Mouse (Mus musculus) left cerebral cortex, adult 6 months (tissue): ENCODE data around the gene Tnk1. TPM values are rescaled to one million over a fixed set of nuclear protein-coding genes. Genes with fewer than 3 reads are reported as not detected.

Experiments
- long read RNA-seq, 2 experiments: library from polyadenylated mRNA; unstranded; transcript quantifications; one replicate each; pipeline ENCODE4 v2.0.0; 2019 to 2020
- polyA plus RNA-seq: library from polyadenylated mRNA; unstranded; fragments of <200 nt; fragmentation: Nextera tagmentation; gene quantifications from 2 replicates; pipeline ENCODE4 v1.2.3, GENCODE M21; 2021

The Tnk1 gene
- 0.08 TPM in 1 of 2 replicates, not detected in the other for polyA plus RNA-seq
- long read RNA-seq, experiment 1: 0 reads
- long read RNA-seq, experiment 2: 0 reads

DNA sequence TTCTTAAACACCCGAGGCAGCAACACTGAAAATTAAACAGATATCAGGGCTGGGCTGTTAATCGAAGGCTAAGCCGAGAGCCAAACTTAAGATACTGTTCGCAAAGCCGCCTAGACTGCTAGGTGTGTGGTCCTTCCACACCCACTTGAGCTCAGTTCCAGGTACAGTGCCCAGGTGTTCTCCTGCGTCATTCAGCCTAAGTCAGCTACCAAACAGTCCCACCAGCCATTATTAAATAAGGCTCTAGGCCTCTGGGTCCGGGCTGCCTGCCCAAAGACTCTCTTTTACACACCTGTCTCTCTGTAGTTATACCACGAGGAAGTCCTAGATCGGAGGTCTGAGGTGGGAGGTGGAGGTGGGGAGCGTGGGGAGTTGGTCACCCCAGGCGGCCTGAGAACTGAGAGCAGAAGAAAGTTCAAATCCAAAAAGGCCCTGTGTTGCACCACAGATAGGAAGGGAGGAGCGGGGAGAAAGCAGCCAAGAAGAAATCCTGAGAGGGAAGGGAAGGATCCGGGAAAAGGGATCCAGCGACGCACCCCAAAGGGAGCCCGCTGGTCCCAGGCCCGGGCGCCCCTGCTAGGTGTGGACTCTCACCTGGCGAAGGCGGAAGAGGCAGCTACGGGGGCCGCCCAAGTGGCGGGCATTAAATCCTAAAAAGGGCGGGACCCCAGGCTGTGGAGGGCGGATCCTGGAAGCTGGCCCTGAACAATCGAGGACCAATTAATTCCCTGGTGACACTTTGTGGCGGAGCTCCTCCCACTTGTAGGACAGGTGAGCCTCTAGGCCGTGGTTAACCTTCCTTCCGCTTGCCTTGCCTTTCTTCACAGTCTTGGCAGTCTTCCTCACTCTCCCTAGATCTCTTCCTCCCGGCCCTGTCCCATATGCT, at the start of gene Tnk1:
Tnk1 (minus strand) TSS at position 618 of the 886 bp plus-strand sequence.

GRCm38 (mm10) chr11:69900471-69901405, 42.2 kb upstream of the Tnk1 start, which contains the start of the genes 2810408A11Rik and Neurl4:
2810408A11Rik (minus strand) TSS chr11:69900987.
Neurl4 (plus strand) TSS chr11:69901072.

DNA sequence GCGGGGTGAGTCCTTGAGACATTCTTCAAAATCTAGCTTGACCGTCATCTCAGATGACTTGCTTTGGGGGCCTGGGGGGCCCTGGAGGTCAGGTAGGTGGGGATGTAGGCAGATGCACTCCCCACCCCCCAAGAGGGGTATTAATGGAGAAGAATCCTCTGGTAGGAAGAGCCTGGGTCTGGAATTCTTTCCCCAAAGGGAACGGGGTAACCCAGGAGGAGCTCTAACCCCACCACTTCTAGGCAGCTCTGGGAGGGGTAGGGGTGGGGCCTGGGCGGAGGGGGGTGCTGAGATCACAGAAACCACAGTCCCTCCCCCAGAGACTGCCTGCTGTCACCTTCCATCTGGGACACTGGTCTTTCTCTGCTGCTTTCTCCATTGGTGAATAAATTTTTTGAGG, 36.8 kb upstream of the Tnk1 start, which contains the start of gene Acap1:
Acap1 (minus strand) TSS at position 249 of the 400 bp plus-strand sequence.

DNA sequence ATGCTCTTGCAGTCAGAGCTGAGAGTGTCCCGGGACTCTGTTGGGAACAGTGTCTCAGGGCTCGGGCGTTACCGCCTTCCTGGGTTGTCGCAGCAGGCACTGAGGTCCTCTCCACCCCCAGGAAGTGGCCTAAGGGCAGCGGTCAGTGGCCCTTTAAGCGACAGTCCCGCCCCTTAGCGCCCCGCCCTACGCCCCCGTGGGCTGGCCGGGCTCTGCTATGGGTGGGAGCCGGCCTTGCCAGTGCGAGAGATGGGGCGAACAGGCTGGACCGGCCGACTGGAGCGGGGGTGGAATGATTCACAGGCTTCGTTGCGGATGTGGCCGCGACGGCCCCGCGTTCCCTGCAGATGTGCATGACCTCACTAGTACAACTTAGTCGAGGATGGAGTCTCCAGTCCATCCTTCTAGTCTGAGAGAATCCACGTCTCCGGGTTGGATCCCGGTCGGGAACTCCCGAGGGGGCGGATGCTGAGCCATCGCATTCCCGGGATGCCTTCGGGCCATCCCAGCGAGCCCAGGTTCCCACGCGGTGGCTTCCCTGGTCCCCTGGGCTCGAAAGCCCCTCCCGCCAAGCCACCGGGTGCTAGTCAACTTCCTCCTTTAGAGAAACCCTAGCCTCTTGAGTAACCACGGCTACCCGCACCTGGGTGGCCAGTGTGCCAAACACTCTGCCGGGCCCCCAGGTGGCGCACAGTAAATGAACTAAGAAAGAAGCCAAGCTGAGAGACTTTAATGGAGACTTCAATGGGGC, 22.5 kb upstream of the Tnk1 start, which contains the start of gene Kctd11:
Kctd11 (minus strand) TSS at position 554 of the 751 bp plus-strand sequence.

GRCm38 (mm10) chr11:69877878-69878277, 19.3 kb upstream of the Tnk1 start, which contains the start of gene Tmem95:
Tmem95 (minus strand) TSS chr11:69878018.

GRCm38 (mm10) chr11:69846198-69846680, 12.3 kb downstream of the Tnk1 start, which contains the start of gene Plscr3:
Plscr3 (plus strand) TSS chr11:69846376.

DNA sequence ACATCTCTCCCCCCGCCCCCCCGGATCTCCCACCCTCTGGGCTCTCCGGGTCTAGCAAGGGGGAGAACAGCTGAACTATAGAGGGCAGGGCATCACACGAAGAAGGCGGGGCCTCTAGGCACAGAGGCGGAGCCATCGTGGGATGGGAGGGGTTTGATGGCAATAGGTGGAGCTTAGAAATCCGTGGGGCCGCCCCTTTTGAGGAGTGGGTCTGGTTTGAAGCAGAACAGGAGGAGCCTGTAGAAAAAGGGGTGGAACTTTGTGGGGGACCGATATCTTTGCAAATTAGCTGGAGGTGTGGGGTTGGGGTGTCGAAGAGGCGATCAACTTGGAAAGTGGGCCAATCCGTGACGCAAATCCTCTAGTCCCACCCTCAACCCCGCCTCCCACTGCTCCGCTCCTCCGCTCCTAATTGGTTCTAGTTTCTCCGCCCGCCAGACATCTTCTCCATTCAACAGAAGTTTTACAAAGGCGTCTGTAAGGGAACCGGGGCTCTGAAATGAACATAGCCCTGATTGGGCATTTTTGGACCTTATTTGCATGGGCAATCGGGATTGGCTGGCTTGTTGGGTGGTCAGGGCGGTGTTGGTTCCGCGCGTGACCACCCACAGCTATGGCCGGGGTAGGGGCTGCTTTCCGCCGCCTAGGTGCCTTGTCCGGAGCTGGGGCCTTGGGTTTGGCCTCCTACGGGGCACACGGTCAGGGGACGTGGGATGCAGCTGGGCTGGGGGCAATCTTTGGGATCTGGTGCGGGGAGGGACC, 20.4 kb downstream of the Tnk1 start, which contains the start of gene Tmem256:
Tmem256 (plus strand) TSS at position 563 of the 762 bp plus-strand sequence.

DNA sequence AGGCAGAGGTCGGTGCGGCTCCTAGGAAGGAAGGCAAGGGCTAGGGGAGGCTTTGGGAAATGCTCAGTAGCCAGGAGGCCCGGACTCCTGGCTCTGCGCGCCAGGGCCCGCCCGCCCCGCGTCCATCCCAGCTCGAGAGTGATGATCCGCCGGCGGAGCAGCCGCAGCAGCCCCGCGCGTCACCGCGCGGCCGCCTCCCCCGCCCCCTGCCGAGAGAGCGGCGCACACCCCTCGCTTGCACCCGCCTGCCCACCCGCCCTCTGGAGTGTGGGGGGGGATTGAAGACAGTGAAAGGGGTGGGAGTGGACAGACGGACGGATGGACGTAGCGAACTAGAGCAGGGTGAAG, 21.0 kb downstream of the Tnk1 start, which contains the start of gene Nlgn2:
Nlgn2 (minus strand) TSS at position 181 of the 348 bp plus-strand sequence.

GRCm38 (mm10) chr11:69822080-69822479, 36.5 kb downstream of the Tnk1 start, which contains the start of gene Spem1:
Spem1 (minus strand) TSS chr11:69822180.

GRCm38 (mm10) chr11:69818365-69818764, 40.2 kb downstream of the Tnk1 start, which contains the start of gene Spem2:
Spem2 (minus strand) TSS chr11:69818465.

GRCm38 (mm10) chr11:69815155-69815554, 43.4 kb downstream of the Tnk1 start, which contains the start of gene Gm39566:
Gm39566 (minus strand) TSS chr11:69815298.

GRCm38 (mm10) chr11:69804972-69805909, 53.3 kb downstream of the Tnk1 start, which contains the start of gene Tmem102:
Tmem102 (minus strand) TSS chr11:69805624.

GRCm38 (mm10) chr11:69801379-69801977, 57.1 kb downstream of the Tnk1 start, which contains the start of gene Fgf11:
Fgf11 (minus strand) TSS chr11:69801857.

Other genes starting within 250 kb of the Tnk1 start
- not detected in 2 replicates for gene Shbg, start 240.8 kb downstream of the Tnk1 start, polyA plus RNA-seq
- 13.9 and 15.2 TPM in 2 replicates for gene Sat2, start 236.7 kb downstream of the Tnk1 start, polyA plus RNA-seq
- gene Fxr2, start 225.7 kb downstream of the Tnk1 start, polyA plus RNA-seq: 6.9 and 10.3 TPM in 2 replicates
- gene Sox15, start 203.4 kb downstream of the Tnk1 start, polyA plus RNA-seq: 0.36 TPM in 1 of 2 replicates, not detected in the other
- gene Mpdu1, start 196.1 kb downstream of the Tnk1 start, polyA plus RNA-seq: 87.7 and 102 TPM in 2 replicates
- 18.2 and 20.8 TPM in 2 replicates for gene Cd68, start 192.6 kb downstream of the Tnk1 start, polyA plus RNA-seq
- 163 and 212 TPM in 2 replicates for gene Eif4a1, start 186.3 kb downstream of the Tnk1 start, polyA plus RNA-seq
- 16.2 and 20.9 TPM in 2 replicates for gene Senp3, start 176.6 kb downstream of the Tnk1 start, polyA plus RNA-seq
- gene Tnfsf13, start 172.9 kb downstream of the Tnk1 start, polyA plus RNA-seq: 3.5 and 3.8 TPM in 2 replicates
- 3.3 and 11.2 TPM in 2 replicates for gene Tnfsf12, start 162.9 kb downstream of the Tnk1 start, polyA plus RNA-seq
- 3.0 and 5.7 TPM in 2 replicates for gene Tnfsfm13, start 162.6 kb downstream of the Tnk1 start, polyA plus RNA-seq
- 3.9 and 7.0 TPM in 2 replicates for gene Polr2a, start 100.1 kb downstream of the Tnk1 start, polyA plus RNA-seq
- not detected in 2 replicates for gene Slc35g3, start 96.8 kb downstream of the Tnk1 start, polyA plus RNA-seq
- gene Zbtb4, start 92.8 kb downstream of the Tnk1 start, polyA plus RNA-seq: 6.7 and 9.8 TPM in 2 replicates
- gene Chrnb1, start 62.8 kb downstream of the Tnk1 start, polyA plus RNA-seq: 0.17 and 0.19 TPM in 2 replicates
- gene Fgf11, start 56.9 kb downstream of the Tnk1 start, polyA plus RNA-seq: 2.3 and 2.7 TPM in 2 replicates
- gene Tmem102, start 53.1 kb downstream of the Tnk1 start, polyA plus RNA-seq: 0.39 and 0.40 TPM in 2 replicates
- gene Gm39566, start 43.4 kb downstream of the Tnk1 start, polyA plus RNA-seq: not detected in 2 replicates
- gene Spem2, start 40.3 kb downstream of the Tnk1 start, polyA plus RNA-seq: not detected in 2 replicates
- gene Spem1, start 36.5 kb downstream of the Tnk1 start, polyA plus RNA-seq: not detected in 2 replicates
- gene Nlgn2, start 20.9 kb downstream of the Tnk1 start, polyA plus RNA-seq: 12.4 and 16.8 TPM in 2 replicates
- gene Tmem256, start 20.2 kb downstream of the Tnk1 start, polyA plus RNA-seq: 510 and 573 TPM in 2 replicates
- gene Plscr3, start 12.4 kb downstream of the Tnk1 start, polyA plus RNA-seq: 4.0 and 11.7 TPM in 2 replicates
- gene Tmem95, start 19.3 kb upstream of the Tnk1 start, polyA plus RNA-seq: not detected in 2 replicates
- 0.42 and 0.43 TPM in 2 replicates for gene Kctd11, start 22.7 kb upstream of the Tnk1 start, polyA plus RNA-seq
- gene Acap1, start 36.8 kb upstream of the Tnk1 start, polyA plus RNA-seq: not detected in 2 replicates
- 0.20 and 0.37 TPM in 2 replicates for gene 2810408A11Rik, start 42.3 kb upstream of the Tnk1 start, polyA plus RNA-seq
- 8.7 and 12.8 TPM in 2 replicates for gene Neurl4, start 42.3 kb upstream of the Tnk1 start, polyA plus RNA-seq
- 19.7 and 23.9 TPM in 2 replicates for gene Gps2, start 55.2 kb upstream of the Tnk1 start, polyA plus RNA-seq
- gene Eif5a, start 63.2 kb upstream of the Tnk1 start, polyA plus RNA-seq: 765 and 797 TPM in 2 replicates
- gene Ybx2, start 77.1 kb upstream of the Tnk1 start, polyA plus RNA-seq: 0.92 TPM in 1 of 2 replicates, not detected in the other
- gene Slc2a4, start 89.5 kb upstream of the Tnk1 start, polyA plus RNA-seq: 0.61 and 0.64 TPM in 2 replicates
- gene Cldn7, start 106.0 kb upstream of the Tnk1 start, polyA plus RNA-seq: not detected in 2 replicates
- gene Ctdnep1, start 122.4 kb upstream of the Tnk1 start, polyA plus RNA-seq: 16.4 and 21.9 TPM in 2 replicates
- 112 and 113 TPM in 2 replicates for gene Elp5, start 123.8 kb upstream of the Tnk1 start, polyA plus RNA-seq
- gene Gabarap, start 132.4 kb upstream of the Tnk1 start, polyA plus RNA-seq: 291 and 457 TPM in 2 replicates
- gene Phf23, start 137.0 kb upstream of the Tnk1 start, polyA plus RNA-seq: 9.2 and 18.6 TPM in 2 replicates
- gene Dvl2, start 141.9 kb upstream of the Tnk1 start, polyA plus RNA-seq: 1.6 and 4.0 TPM in 2 replicates
- 40.5 and 55.2 TPM in 2 replicates for gene Acadvl, start 156.7 kb upstream of the Tnk1 start, polyA plus RNA-seq
- 50.8 and 69.9 TPM in 2 replicates for gene Dlg4, start 158.2 kb upstream of the Tnk1 start, polyA plus RNA-seq
- 3.1 and 3.3 TPM in 2 replicates for gene Asgr1, start 195.4 kb upstream of the Tnk1 start, polyA plus RNA-seq
- gene Asgr2, start 233.9 kb upstream of the Tnk1 start, polyA plus RNA-seq: not detected in 2 replicates